Mouse (Mus musculus) hindbrain, embryonic 14.5 days (tissue): ENCODE measurements at regions not wholly inside any gene's neighbourhood (a gene's known extent, or its start where the extent isn't known, plus 50 kb on each side); places are given as distances from the start of the nearest gene placed in this dataset.
"Not testable (repeated sequence)": the region's sequence is repeated elsewhere in the genome, so short reads cannot be mapped to it uniquely, and the experiment has no call there.

Source experiments
- ATAC-seq: fragments of 200-750 bp; cut with Nextera tagmentation; 2 replicates; pipeline ENCODE4 v1.8.0; 2017; ENCODE audit warnings: moderate number of reproducible peaks, mild to moderate bottlenecking, moderate TSS enrichment, moderate library complexity; ENCODE audit not compliant: low FRiP score
- DNase-seq: peaks from one replicate; pipeline ENCODE4 v3.0.0-alpha.2; 2015; ENCODE audit warnings: low spot score
- H3K27ac ChIP-seq: fragments of 300-500 bp; sonication (generic); 2 replicates; pipeline ENCODE4 v1.5.1; 2014; ENCODE audit warnings: mild to moderate bottlenecking, moderate library complexity
- H3K27me3 ChIP-seq: fragments of 300-500 bp; sonication (generic); 2 replicates; pipeline ENCODE4 v1.6.1; 2014; ENCODE audit warnings: mild to moderate bottlenecking, low read length, mixed read lengths; ENCODE audit not compliant: control insufficient read depth, insufficient read depth
- H3K36me3 ChIP-seq: fragments of 300-500 bp; sonication (generic); replicated peaks from 2 replicates; pipeline ENCODE4 v1.6.1; 2014; ENCODE audit not compliant: control insufficient read depth, insufficient read depth
- H3K4me1 ChIP-seq: fragments of 300-500 bp; sonication (generic); replicated peaks from 2 replicates; pipeline ENCODE4 v1.6.1; 2014; ENCODE audit warnings: antibody characterized with exemption, low read length, mixed read lengths; ENCODE audit not compliant: control insufficient read depth, insufficient read depth
- H3K4me2 ChIP-seq: fragments of 300-500 bp; sonication (generic); replicated peaks from 2 replicates; pipeline ENCODE4 v1.6.1; 2014; ENCODE audit warnings: mild to moderate bottlenecking, moderate library complexity
- H3K4me3 ChIP-seq: fragments of 300-500 bp; sonication (generic); replicated peaks from 2 replicates; pipeline ENCODE4 v1.5.1; 2014; ENCODE audit warnings: mild to moderate bottlenecking, low read length
- H3K9ac ChIP-seq: fragments of 300-500 bp; sonication (generic); 2 replicates; pipeline ENCODE4 v1.6.1; 2014
- H3K9me3 ChIP-seq: fragments of 300-500 bp; sonication (generic); 2 replicates; pipeline ENCODE4 v1.6.1; 2016; ENCODE audit warnings: low read length; ENCODE audit not compliant: control insufficient read depth
- WGBS: fragments of 180-500 bp; shearing (Covaris S2); extraction: QIAGEN DNeasy Blood & Tissue Kit; methylation state at CpG from one replicate; pipeline ENCODE4 v1.1.7; 2014; 5-methylcytosine and 5-hydroxymethylcytosine counted together

GRCm38 (mm10) chr1:83970641-83971285, 393.2 kb downstream of the Pid1 start:
- no peaks in the 10 kb centered on the region for H3K9me3 ChIP-seq
- H3K27ac ChIP-seq: no peak overlapping the region
- H3K9ac ChIP-seq: no peak overlapping the region
- H3K4me3 ChIP-seq: no peak overlapping the region
- DNase-seq: no peak
- H3K27me3 ChIP-seq: no peaks in the 10 kb centered on the region
- no peak overlapping the region for H3K4me2 ChIP-seq
- H3K36me3 ChIP-seq: no peaks in the 10 kb centered on the region
- WGBS: 41% methylated on average over 8 of the region's 8 CpGs
- peak; percentile 59; the same call in 1 of the 2 replicates for ATAC-seq
- no peaks in the 10 kb centered on the region for H3K4me1 ChIP-seq

- H3K27me3 ChIP-seq, H3K4me3 ChIP-seq, H3K36me3 ChIP-seq, H3K4me1 ChIP-seq, DNase-seq, H3K27ac ChIP-seq, H3K4me2 ChIP-seq, H3K9me3 ChIP-seq, ATAC-seq, H3K9ac ChIP-seq: not testable (repeated sequence)
These were observed 399.3 kb downstream of the Pid1 start for GRCm38 (mm10) chr1:83964631-83965030.

GRCm38 (mm10) chr1:83961761-83962160, 402.2 kb downstream of the Pid1 start:
- 88% methylated on average over 2 of the region's 2 CpGs for WGBS
- Histone ChIP-seq H3K9me3 (no peaks in the 10 kb centered on the region), H3K27me3 (no peaks in the 10 kb centered on the region), H3K36me3 (no peaks in the 10 kb centered on the region), H3K4me3 (no peak overlapping the region), H3K4me2 (no peak overlapping the region), H3K4me1 (no peaks in the 10 kb centered on the region), H3K9ac (no peak overlapping the region), H3K27ac (no peak overlapping the region)
- ATAC-seq: no peak
- DNase-seq: no peak

- Histone ChIP-seq H3K4me1 (no peaks in the 10 kb centered on the region), H3K36me3 (no peaks in the 10 kb centered on the region), H3K27me3 (no peaks in the 10 kb centered on the region), H3K27ac (no peak overlapping the region), H3K9ac (no peak overlapping the region), H3K4me2 (no peak overlapping the region), H3K4me3 (no peak overlapping the region), H3K9me3 (no peaks in the 10 kb centered on the region)
- no peak for DNase-seq
- 82% methylated on average over 4 of the region's 4 CpGs for WGBS
- ATAC-seq: no peak
These were observed 404.2 kb downstream of the Pid1 start for GRCm38 (mm10) chr1:83959756-83960155.

GRCm38 (mm10) chr1:83922900-83923299, 441.1 kb downstream of the Pid1 start:
- H3K27ac ChIP-seq: no peak overlapping the region
- ATAC-seq (no peak), DNase-seq (no peak)
- H3K27me3 ChIP-seq: no peaks in the 10 kb centered on the region
- no peak overlapping the region for H3K4me2 ChIP-seq
- WGBS: 91% methylated on average over 2 of the region's 2 CpGs
- H3K9me3 ChIP-seq: no peaks in the 10 kb centered on the region
- no peaks in the 10 kb centered on the region for H3K4me1 ChIP-seq
- H3K9ac ChIP-seq: no peak overlapping the region
- H3K4me3 ChIP-seq: no peak overlapping the region
- H3K36me3 ChIP-seq: no peaks in the 10 kb centered on the region

- ATAC-seq (no peak), DNase-seq (no peak)
- Histone ChIP-seq H3K9ac (no peak overlapping the region), H3K27me3 (no peaks in the 10 kb centered on the region), H3K9me3 (no peaks in the 10 kb centered on the region), H3K4me3 (no peak overlapping the region), H3K36me3 (no peaks in the 10 kb centered on the region), H3K4me1 (no peaks in the 10 kb centered on the region), H3K4me2 (no peak overlapping the region), H3K27ac (no peak overlapping the region)
- WGBS: 88% methylated on average over 5 of the region's 5 CpGs
These were observed 448.5 kb downstream of the Pid1 start for GRCm38 (mm10) chr1:83915454-83915853.

GRCm38 (mm10) chr1:83907347-83907746, 456.6 kb downstream of the Pid1 start:
- ATAC-seq (no peak), DNase-seq (no peak)
- H3K4me2 ChIP-seq: no peak overlapping the region
- H3K36me3 ChIP-seq: no peaks in the 10 kb centered on the region
- 50% methylated on average over 3 of the region's 3 CpGs for WGBS
- no peaks in the 10 kb centered on the region for H3K9me3 ChIP-seq
- H3K9ac ChIP-seq: no peak overlapping the region
- H3K27me3 ChIP-seq: no peaks in the 10 kb centered on the region
- H3K4me3 ChIP-seq: no peak overlapping the region
- H3K27ac ChIP-seq: no peak overlapping the region; the same call in 1 of the 2 replicates
- H3K4me1 ChIP-seq: no peaks in the 10 kb centered on the region

- Histone ChIP-seq H3K4me3 (no peak overlapping the region), H3K4me2 (no peak overlapping the region), H3K36me3 (no peaks in the 10 kb centered on the region), H3K9ac (no peak overlapping the region), H3K27me3 (no peaks in the 10 kb centered on the region), H3K4me1 (no peaks in the 10 kb centered on the region), H3K9me3 (no peaks in the 10 kb centered on the region), H3K27ac (no peak overlapping the region)
- ATAC-seq: no peak; the same call in 1 of the 2 replicates
- DNase-seq: no peak
These were observed 457.1 kb downstream of the Pid1 start for GRCm38 (mm10) chr1:83906906-83907305.

- DNase-seq (no peak), ATAC-seq (no peak)
- no peaks in the 10 kb centered on the region for H3K36me3 ChIP-seq
- H3K4me2 ChIP-seq: no peak overlapping the region
- 89% methylated on average over 4 of the region's 4 CpGs for WGBS
- no peak overlapping the region for H3K4me3 ChIP-seq
- no peaks in the 10 kb centered on the region for H3K27me3 ChIP-seq
- no peak overlapping the region for H3K9ac ChIP-seq
- H3K9me3 ChIP-seq: no peaks in the 10 kb centered on the region
- H3K4me1 ChIP-seq: 0 out of 2 replicates have a peak, but pooled peaks cover 4% of the 10 kb centered on the region
- no peak overlapping the region for H3K27ac ChIP-seq
These were observed 463.8 kb downstream of the Pid1 start for GRCm38 (mm10) chr1:83900135-83900534.

GRCm38 (mm10) chr1:83896650-83897049, 467.3 kb downstream of the Pid1 start:
- WGBS: 49% methylated on average over 5 of the region's 5 CpGs
- no peak overlapping the region for H3K4me2 ChIP-seq
- H3K9ac ChIP-seq: no peak overlapping the region
- DNase-seq (no peak), ATAC-seq (no peak)
- no peaks in the 10 kb centered on the region for H3K27me3 ChIP-seq
- no peak overlapping the region for H3K27ac ChIP-seq
- 0 out of 2 replicates have a peak, but pooled peaks cover 4% of the 10 kb centered on the region for H3K4me1 ChIP-seq
- no peaks in the 10 kb centered on the region for H3K9me3 ChIP-seq
- no peak overlapping the region for H3K4me3 ChIP-seq
- no peaks in the 10 kb centered on the region for H3K36me3 ChIP-seq
